Mouse (Mus musculus): Measurements from ENCODE around the gene Grasp. TPM values are rescaled to one million over a fixed set of nuclear protein-coding genes. Genes with fewer than 3 reads are reported as not detected.

Gene Grasp
- polyA plus RNA-seq, 1 experiment, result not detected

GRCm38 (mm10) chr15:101246231-101247154 lies 22.5 kb downstream of the Grasp start:
- no peak for TF ChIP-seq GATA1 (IDR thresholded peaks at IDR 0.05; ENCODE audit: low read length)

- TF ChIP-seq GATA1 (IDR thresholded peaks at IDR 0.05; ENCODE audit: low read length), result no peak
Observed at GRCm38 (mm10) chr15:101247155-101247498, 23.1 kb downstream of the Grasp start.

- TF ChIP-seq GATA1 (IDR thresholded peaks at IDR 0.05; ENCODE audit: low read length), result no peak
Observed at GRCm38 (mm10) chr15:101248029-101248710, 24.2 kb downstream of the Grasp start.

- no peak for TF ChIP-seq GATA1 (IDR thresholded peaks at IDR 0.05; ENCODE audit: low read length)
Observed at GRCm38 (mm10) chr15:101250220-101250800, 26.3 kb downstream of the Grasp start.

- TF ChIP-seq GATA1 (IDR thresholded peaks at IDR 0.05; ENCODE audit: low read length), result no peak
Observed at GRCm38 (mm10) chr15:101251930-101252329, 27.9 kb downstream of the Grasp start.

- TF ChIP-seq GATA1 (IDR thresholded peaks at IDR 0.05; ENCODE audit: low read length), result no peak
Observed at GRCm38 (mm10) chr15:101252614-101253013, 28.6 kb downstream of the Grasp start.

GRCm38 (mm10) chr15:101253563-101253885 lies 29.5 kb downstream of the Grasp start:
- TF ChIP-seq GATA1 (IDR thresholded peaks at IDR 0.05; ENCODE audit: low read length), result no peak

- TF ChIP-seq GATA1 (IDR thresholded peaks at IDR 0.05; ENCODE audit: low read length), result no peak
Observed at GRCm38 (mm10) chr15:101253886-101254795, 30.2 kb downstream of the Grasp start, which contains the start of gene Nr4a1. Gene Nr4a1 (plus strand): TSS chr15:101254269.

- no peak for TF ChIP-seq GATA1 (IDR thresholded peaks at IDR 0.05; ENCODE audit: low read length)
Observed at GRCm38 (mm10) chr15:101255842-101256462, 32.0 kb downstream of the Grasp start.

GRCm38 (mm10) chr15:101256463-101257206 lies 32.6 kb downstream of the Grasp start:
- no peak for TF ChIP-seq GATA1 (IDR thresholded peaks at IDR 0.05; ENCODE audit: low read length)

GRCm38 (mm10) chr15:101258420-101258819 lies 34.4 kb downstream of the Grasp start:
- no peak for TF ChIP-seq GATA1 (IDR thresholded peaks at IDR 0.05; ENCODE audit: low read length)

- no peak for TF ChIP-seq GATA1 (IDR thresholded peaks at IDR 0.05; ENCODE audit: low read length)
Observed at GRCm38 (mm10) chr15:101259922-101260321, 35.9 kb downstream of the Grasp start.

- no peak for TF ChIP-seq GATA1 (IDR thresholded peaks at IDR 0.05; ENCODE audit: low read length)
Observed at GRCm38 (mm10) chr15:101260387-101260786, 36.4 kb downstream of the Grasp start.
